Mouse (Mus musculus): ENCODE data around the gene Reep1.

DNA sequence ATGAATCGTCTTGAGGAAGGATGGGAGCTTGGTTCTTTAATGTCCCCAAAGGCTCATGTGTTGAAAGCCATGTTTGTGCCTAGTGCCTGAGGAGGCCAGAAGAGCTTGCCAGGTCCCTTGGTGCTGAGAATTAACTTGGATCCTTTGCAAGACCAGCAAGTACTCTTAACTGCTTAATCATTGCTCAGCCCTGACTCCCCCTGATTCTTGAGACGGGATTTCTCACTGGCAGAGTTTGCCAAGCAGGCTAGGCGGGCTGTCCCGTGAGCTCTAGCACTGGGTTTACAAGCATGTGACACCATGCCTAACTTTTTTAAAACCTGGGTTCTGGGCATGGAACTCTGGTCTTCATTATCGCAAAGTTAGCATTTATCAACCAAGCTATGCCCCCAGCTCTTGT lies 7.6 kb downstream of the Reep1 start:
- TF ChIP-seq CTCF (IDR thresholded peaks at IDR 0.05; ENCODE audit: low read depth, low read length): no peak
- TF ChIP-seq EP300 (IDR thresholded peaks at IDR 0.05; ENCODE audit: insufficient read depth, low read depth, low read length): no peak

Data from ES-Bruce4 (cell line).